Mouse (Mus musculus) erythroblast, embryonic 14.5 days (primary cell): ENCODE results near the gene Atp5d. TPM values are rescaled to one million over a fixed set of nuclear protein-coding genes. Genes with fewer than 3 reads are reported as not detected.

Experiments
- H3K27me3 ChIP-seq: 2 replicates; pipeline ENCODE4 v1.6.1; 2012; ENCODE audit warnings: inconsistent platforms; ENCODE audit not compliant: control insufficient read depth
- H3K36me3 ChIP-seq: 2 replicates; pipeline ENCODE4 v1.6.1; 2012; ENCODE audit warnings: mild to moderate bottlenecking, inconsistent platforms; ENCODE audit not compliant: control insufficient read depth
- H3K4me1 ChIP-seq: 2 replicates; pipeline ENCODE4 v1.6.1; 2012; ENCODE audit warnings: inconsistent platforms; ENCODE audit not compliant: control insufficient read depth
- H3K4me3 ChIP-seq: replicated peaks from 2 replicates; pipeline ENCODE3; 2012; ENCODE audit warnings: moderate library complexity, mild to moderate bottlenecking, inconsistent platforms
- H3K9me3 ChIP-seq: 2 replicates; pipeline ENCODE4 v1.6.1; 2012; ENCODE audit warnings: low read length, inconsistent platforms, mixed read lengths; ENCODE audit not compliant: control insufficient read depth
- GATA1 ChIP-seq: IDR thresholded peaks from 2 replicates; pipeline ENCODE4 v1.6.1; 2012; ENCODE audit warnings: low read length, inconsistent platforms, mixed read lengths
- TAL1 ChIP-seq: IDR thresholded peaks from 3 replicates; pipeline ENCODE4 v1.6.1; 2012; ENCODE audit warnings: low read length, inconsistent platforms, mixed read lengths
- polyA plus RNA-seq: library from polyadenylated mRNA; stranded (reverse); fragments of >175 nt; gene quantifications from 2 replicates; pipeline ENCODE4 v1.2.3, GENCODE M21; 2012

Atp5d gene
- polyA plus RNA-seq, 1 experiment = 144 TPM

- Histone ChIP-seq H3K27me3 (no peaks in the 10 kb centered on the region), H3K9me3 (no peaks in the 10 kb centered on the region), H3K36me3 (peaks cover 65% of the 10 kb centered on the region), H3K4me3 (no peak overlapping the region), H3K4me1 (peaks cover 87% of the 10 kb centered on the region)
- TF ChIP-seq GATA1 (no peak), TAL1 (no peak)
These were observed 17.7 kb downstream of the Atp5d start for GRCm38 (mm10) chr10:80156002-80156751.

GRCm38 (mm10) chr10:80156752-80157053 is 18.3 kb downstream of the Atp5d start:
- no peak overlapping the region for H3K4me3 ChIP-seq
- peaks cover 87% of the 10 kb centered on the region for H3K4me1 ChIP-seq
- H3K9me3 ChIP-seq = no peaks in the 10 kb centered on the region
- peaks cover 60% of the 10 kb centered on the region for H3K36me3 ChIP-seq
- H3K27me3 ChIP-seq = no peaks in the 10 kb centered on the region
- TF ChIP-seq GATA1 (no peak), TAL1 (no peak)

- no peaks in the 10 kb centered on the region for H3K27me3 ChIP-seq
- H3K4me3 ChIP-seq = no peak overlapping the region
- TF ChIP-seq TAL1 (no peak), GATA1 (no peak)
- H3K9me3 ChIP-seq = no peaks in the 10 kb centered on the region
- H3K4me1 ChIP-seq = peaks cover 87% of the 10 kb centered on the region
- H3K36me3 ChIP-seq = peaks cover 54% of the 10 kb centered on the region
These were observed 18.9 kb downstream of the Atp5d start for GRCm38 (mm10) chr10:80157141-80157929.

- peaks cover 42% of the 10 kb centered on the region for H3K36me3 ChIP-seq
- peaks cover 5% of the 10 kb centered on the region for H3K27me3 ChIP-seq
- no peaks in the 10 kb centered on the region for H3K9me3 ChIP-seq
- TF ChIP-seq GATA1 = no peak
- no peak for TF ChIP-seq TAL1
- H3K4me1 ChIP-seq = peaks cover 86% of the 10 kb centered on the region
- H3K4me3 ChIP-seq = peak overlapping the region; percentile 65
These were observed 20.0 kb downstream of the Atp5d start for GRCm38 (mm10) chr10:80158307-80158986.

- no peak for TF ChIP-seq TAL1
- TF ChIP-seq GATA1 = no peak
- Histone ChIP-seq H3K36me3 (peaks cover 36% of the 10 kb centered on the region), H3K27me3 (peaks cover 9% of the 10 kb centered on the region), H3K4me1 (peaks cover 86% of the 10 kb centered on the region), H3K9me3 (no peaks in the 10 kb centered on the region), H3K4me3 (peak overlapping the region; percentile 65)
These were observed 20.7 kb downstream of the Atp5d start for GRCm38 (mm10) chr10:80159021-80159560.

GRCm38 (mm10) chr10:80159561-80160454 is 21.4 kb downstream of the Atp5d start:
- no peak for TF ChIP-seq TAL1
- no peak for TF ChIP-seq GATA1
- H3K4me3 ChIP-seq = peak overlapping the region; percentile 65
- H3K4me1 ChIP-seq = peaks cover 86% of the 10 kb centered on the region
- no peaks in the 10 kb centered on the region for H3K9me3 ChIP-seq
- H3K27me3 ChIP-seq = peaks cover 13% of the 10 kb centered on the region
- peaks cover 29% of the 10 kb centered on the region for H3K36me3 ChIP-seq

GRCm38 (mm10) chr10:80160455-80161371 is 22.3 kb downstream of the Atp5d start:
- Histone ChIP-seq H3K4me1 (peaks cover 89% of the 10 kb centered on the region), H3K27me3 (peaks cover 13% of the 10 kb centered on the region), H3K36me3 (peaks cover 20% of the 10 kb centered on the region), H3K9me3 (no peaks in the 10 kb centered on the region), H3K4me3 (peak overlapping the region; percentile 65)
- TF ChIP-seq GATA1 (no peak), TAL1 (no peak)
